Mouse (Mus musculus): ENCODE measurements around the gene Prap1. TPM values are rescaled to one million over a fixed set of nuclear protein-coding genes. Genes with fewer than 3 reads are reported as not detected.

Prap1 gene
- polyA plus RNA-seq (2015; fragmentation: Nextera tagmentation; extraction: Ambion mirVana): 0.28 TPM in 1 of 2 replicates, not detected in the other

DNA sequence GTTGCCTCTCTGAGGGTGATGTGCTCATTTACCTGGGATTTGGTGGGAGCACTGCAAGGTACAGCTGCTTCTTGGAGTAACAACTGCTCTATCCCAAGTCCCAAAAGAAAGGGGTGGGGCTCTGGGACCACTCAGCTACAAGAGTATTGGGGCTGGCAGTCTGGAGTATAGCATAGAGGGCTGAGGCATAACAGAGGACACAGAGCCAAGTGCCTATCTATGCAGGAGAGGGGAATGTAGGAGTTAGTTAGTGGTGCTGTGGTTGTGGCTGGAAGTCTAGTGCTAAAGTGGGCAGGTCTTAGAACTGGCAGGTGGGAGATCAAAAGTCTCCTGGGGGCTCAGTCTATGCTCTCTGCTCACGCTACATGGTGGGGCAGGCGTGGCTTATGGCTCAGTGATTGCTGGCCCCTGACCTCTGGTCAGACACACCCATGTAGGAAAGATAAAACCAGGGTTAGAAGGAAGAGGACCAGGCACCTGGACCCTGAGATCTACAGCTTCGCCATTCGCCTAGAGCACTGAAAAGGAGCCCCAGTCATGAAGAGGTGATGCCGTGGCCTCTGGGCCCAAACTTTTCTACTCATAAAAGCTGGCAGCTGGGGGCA lies at the start of gene Prap1:
TSS of gene Prap1 (plus strand) at position 472 of the 605 bp plus-strand sequence.
- WGBS: 71% methylated on average over 5 of the region's 5 CpGs
- Histone ChIP-seq H3K4me3 (replicated peaks) (no peak within 1 kb of the TSS), H3K9me3 (replicated peaks) (no peaks in the 10 kb centered on the region), H3K27ac (replicated peaks) (no peak within 1 kb of the TSS), H3K27me3 (no peaks in the 10 kb centered on the region), H3K9ac (no peak within 1 kb of the TSS), H3K4me1 (no peaks in the 10 kb centered on the region), H3K4me2 (replicated peaks) (no peak within 1 kb of the TSS), H3K36me3 (no peaks in the 10 kb centered on the region)
- no peak for ATAC-seq (ENCODE audit: insufficient number of reproducible peaks, low FRiP score, low TSS enrichment, low read depth)

DNA sequence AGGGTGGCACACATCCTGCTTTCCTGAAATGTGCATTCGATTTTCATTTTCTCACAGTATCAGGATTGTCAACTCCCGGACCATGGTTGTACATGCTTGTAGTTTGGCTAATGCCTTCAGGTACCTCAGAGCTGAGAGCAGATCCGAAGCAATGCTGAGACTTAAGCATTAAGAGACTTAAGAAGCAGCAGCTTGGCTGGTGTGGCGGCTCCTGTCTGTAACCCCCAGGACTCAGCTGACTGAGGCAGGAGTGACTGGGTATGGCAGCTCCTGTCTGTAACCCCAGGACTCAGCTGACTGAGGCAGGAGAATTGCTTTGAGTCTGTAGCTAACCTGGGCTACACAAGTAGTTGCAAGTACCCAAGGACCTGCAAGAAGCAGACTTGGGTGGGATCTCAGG lies 47.6 kb upstream of the Prap1 start:
- no peak overlapping the region for H3K4me3 ChIP-seq (replicated peaks)
- H3K9ac ChIP-seq: no peak overlapping the region
- H3K4me2 ChIP-seq (replicated peaks): no peak overlapping the region
- H3K27ac ChIP-seq (replicated peaks): no peak overlapping the region
- H3K9me3 ChIP-seq (replicated peaks): no peaks in the 10 kb centered on the region
- peaks cover 70% of the 10 kb centered on the region for H3K27me3 ChIP-seq
- 75% methylated on average over 4 of the region's 4 CpGs for WGBS
- no peak for ATAC-seq (ENCODE audit: insufficient number of reproducible peaks, low FRiP score, low TSS enrichment, low read depth)
- H3K4me1 ChIP-seq: peaks cover 25% of the 10 kb centered on the region
- H3K36me3 ChIP-seq: peaks cover 2% of the 10 kb centered on the region

DNA sequence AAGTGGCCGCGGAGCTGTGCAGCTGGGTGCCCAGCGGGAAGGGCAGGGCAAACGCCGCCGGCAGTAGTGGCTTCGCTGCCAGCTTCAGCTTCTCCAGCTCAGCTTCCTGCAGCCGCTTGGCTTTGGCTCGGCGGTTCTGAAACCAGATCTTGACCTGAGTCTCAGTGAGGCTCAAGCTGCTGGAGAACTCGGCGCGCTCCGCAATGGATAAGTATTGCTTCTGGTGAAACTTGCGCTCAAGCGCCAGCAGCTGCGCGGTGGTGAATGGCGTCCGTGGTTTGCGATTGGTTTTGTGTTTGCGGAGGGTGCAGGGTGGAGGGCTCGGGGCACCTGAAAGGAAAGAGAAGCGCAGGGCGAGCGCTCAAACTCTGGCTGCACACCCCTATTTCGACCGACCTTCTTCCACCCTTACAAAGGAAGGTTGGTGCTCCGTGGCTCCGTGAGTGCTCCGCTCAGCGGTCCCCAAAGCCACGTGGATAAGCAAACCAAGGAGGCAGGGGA lies 45.3 kb upstream of the Prap1 start:
- H3K9ac ChIP-seq: no peak overlapping the region; the same call in 1 of the 2 replicates
- no peaks in the 10 kb centered on the region for H3K36me3 ChIP-seq
- ATAC-seq (ENCODE audit: insufficient number of reproducible peaks, low FRiP score, low TSS enrichment, low read depth): no peak

DNA sequence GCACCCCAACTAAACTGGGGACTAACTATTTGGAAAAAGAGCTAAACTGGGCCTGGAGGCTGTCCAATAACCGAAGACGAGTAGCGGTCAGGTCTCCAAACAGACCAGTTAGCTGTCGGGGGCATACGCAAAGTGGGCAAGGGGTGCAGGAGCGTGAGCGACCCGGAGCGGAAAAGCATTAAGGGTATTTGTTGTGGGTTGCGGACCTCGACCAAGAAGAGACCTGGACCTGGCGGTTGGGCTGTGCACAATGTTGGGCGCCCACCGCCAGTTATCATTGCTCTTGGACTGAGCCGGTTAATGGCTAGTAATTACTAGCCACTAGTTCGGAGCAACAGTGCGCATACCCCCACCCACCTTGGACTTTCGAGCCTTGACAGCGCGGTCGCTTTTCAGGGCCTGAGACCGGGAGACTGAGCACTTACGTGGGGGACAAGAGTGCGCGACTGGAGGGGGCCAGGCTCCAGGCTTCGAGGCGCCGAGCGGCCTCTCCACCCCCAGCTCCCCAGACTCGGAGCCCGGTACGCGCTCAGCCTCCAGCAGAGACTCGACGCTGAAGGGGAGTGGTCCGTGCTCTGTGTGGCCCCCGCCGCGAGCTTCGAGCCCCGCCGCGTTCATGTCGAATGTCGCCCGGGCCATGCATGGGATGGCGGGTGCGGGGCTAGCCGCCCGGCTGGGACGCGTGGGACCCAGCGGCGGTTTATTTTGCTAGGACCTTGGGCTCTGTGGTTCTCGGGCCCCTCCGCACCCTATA lies 44.7 kb upstream of the Prap1 start, which contains the start of gene Msx3:
TSS of gene Msx3 (minus strand) at position 729 of the 754 bp plus-strand sequence.
- H3K36me3 ChIP-seq: no peaks in the 10 kb centered on the region
- H3K27ac ChIP-seq (replicated peaks): no peak within 1 kb of the TSS
- H3K4me2 ChIP-seq (replicated peaks): peak within 1 kb of the TSS; percentile 83
- H3K27me3 ChIP-seq: peaks cover 93% of the 10 kb centered on the region
- peaks cover 25% of the 10 kb centered on the region for H3K4me1 ChIP-seq
- H3K9me3 ChIP-seq (replicated peaks): no peaks in the 10 kb centered on the region
- WGBS: under 1% methylated on average over 56 of the region's 56 CpGs
- H3K4me3 ChIP-seq (replicated peaks): peak within 1 kb of the TSS; percentile 45
- ATAC-seq (ENCODE audit: insufficient number of reproducible peaks, low FRiP score, low TSS enrichment, low read depth): peak; percentile 11; the same call in 1 of the 2 replicates
- no peak within 1 kb of the TSS; the same call in 1 of the 2 replicates for H3K9ac ChIP-seq

More for the DNA sequence above, 45.3 kb upstream of the Prap1 start:
- WGBS: 1% methylated on average over 33 of the region's 33 CpGs
- no peaks in the 10 kb centered on the region for H3K9me3 ChIP-seq (replicated peaks)
- H3K27ac ChIP-seq (replicated peaks): no peak overlapping the region
- H3K4me2 ChIP-seq (replicated peaks): peak overlapping the region; percentile 83
- H3K4me3 ChIP-seq (replicated peaks): peak overlapping the region; percentile 45
- peaks cover 92% of the 10 kb centered on the region for H3K27me3 ChIP-seq
- H3K4me1 ChIP-seq: peaks cover 25% of the 10 kb centered on the region

DNA sequence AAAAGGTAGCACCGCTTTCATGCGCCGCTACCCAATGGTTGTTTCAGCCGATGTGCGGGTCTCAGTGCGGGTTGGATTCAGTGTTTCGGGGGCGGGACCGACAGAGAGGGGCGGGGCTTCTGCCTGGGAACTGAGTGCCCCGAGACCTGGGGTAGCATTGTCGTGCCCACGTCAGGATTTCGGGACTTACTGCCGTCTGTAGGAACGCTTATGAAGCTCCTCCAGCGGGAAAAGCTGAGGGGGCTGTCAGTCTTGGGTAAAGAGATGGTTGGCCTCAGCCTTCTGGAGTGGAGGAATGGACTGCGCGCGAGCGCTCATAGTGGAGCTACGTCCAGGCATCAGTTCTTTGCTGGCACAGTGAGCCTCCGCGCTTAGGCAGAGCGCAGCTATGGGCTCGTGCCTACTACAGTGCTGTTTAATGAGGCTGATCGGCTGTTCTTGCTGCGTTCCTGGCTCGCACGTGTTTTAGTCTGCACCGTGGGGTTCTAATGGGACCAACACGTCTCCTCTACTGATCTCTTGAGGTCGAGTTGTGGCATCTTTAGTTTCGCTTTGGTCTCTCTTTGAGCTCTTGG lies 44.0 kb upstream of the Prap1 start:
- Histone ChIP-seq H3K27ac (replicated peaks) (no peak overlapping the region), H3K4me1 (peaks cover 25% of the 10 kb centered on the region), H3K9me3 (replicated peaks) (no peaks in the 10 kb centered on the region), H3K4me2 (replicated peaks) (peak overlapping the region; percentile 83), H3K9ac (no peak overlapping the region), H3K36me3 (no peaks in the 10 kb centered on the region), H3K27me3 (peaks cover 95% of the 10 kb centered on the region), H3K4me3 (replicated peaks) (peak overlapping the region; percentile 45)
- WGBS: under 1% methylated on average over 34 of the region's 34 CpGs
- peak; percentile 75 for ATAC-seq (ENCODE audit: insufficient number of reproducible peaks, low FRiP score, low TSS enrichment, low read depth)

DNA sequence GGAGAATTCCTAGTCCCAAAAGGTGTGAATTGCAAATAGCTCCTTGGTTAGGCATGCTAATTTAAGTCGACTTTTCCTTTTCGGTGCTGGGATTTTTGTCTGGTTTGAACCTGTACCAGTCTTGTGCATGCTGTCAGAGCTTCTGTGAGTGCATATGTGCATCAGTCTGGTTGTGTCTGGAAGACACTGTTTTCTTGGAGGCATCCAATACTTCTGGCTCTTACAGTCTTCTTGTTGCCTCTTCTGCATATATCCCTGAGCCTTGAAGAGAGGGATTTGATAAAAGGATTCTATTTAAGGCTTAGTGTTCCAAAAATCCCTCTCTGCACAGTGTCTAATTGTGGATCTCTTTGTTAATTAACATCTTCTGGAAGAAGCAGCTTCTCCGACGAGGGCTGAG lies 39.1 kb upstream of the Prap1 start:
- Histone ChIP-seq H3K4me2 (replicated peaks) (no peak overlapping the region), H3K27me3 (peaks cover 84% of the 10 kb centered on the region)
- 71% methylated on average over 4 of the region's 4 CpGs for WGBS

DNA sequence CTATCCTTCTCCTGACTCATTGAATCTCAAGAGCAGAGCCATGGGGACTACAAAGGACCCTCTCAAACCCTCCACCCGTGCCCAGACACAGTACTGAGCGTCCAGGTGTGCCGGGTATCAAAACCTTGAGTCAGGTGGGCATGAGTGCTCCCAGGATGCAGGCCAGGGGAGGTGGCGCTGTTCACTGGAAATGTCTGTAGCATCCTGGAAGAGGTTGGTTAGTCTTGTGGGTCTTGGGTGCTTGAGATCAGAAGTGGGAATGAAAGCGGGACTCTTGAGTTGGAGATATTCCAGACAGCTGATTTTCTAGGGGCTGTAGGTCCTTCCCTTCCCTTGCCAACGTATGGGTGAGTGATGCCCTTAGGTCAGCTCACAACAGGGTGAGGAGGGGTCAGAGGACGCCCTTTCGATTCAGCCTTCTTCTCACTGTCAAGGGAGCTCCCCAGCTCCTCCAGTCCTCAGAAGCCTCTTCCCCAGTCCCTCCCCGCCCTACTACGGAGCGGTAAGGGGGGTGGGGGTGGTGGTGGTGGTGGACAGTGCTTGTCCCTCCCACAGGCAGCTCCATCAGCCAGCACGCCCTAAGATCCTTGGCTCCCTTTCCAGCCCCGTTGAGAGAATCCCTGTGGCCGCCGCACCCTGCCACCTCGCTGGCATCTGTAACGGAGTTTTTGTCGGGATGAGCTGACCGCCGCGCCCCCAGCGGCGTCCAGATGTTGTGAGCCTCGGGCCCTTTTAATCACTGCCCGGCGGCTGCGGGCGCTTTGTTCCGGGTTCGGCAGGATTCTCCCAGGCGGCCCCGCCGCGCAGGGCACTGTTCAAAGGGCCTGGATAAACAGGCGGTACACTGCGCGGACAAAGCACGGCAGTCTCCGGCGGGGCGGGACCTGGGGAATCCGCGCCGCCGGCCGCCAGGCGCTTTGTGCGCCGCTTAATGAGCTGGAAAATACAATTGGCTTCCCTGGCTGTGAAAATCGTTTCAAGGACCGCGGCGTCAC lies 35.5 kb upstream of the Prap1 start:
- Histone ChIP-seq H3K27ac (replicated peaks) (no peak overlapping the region), H3K9me3 (replicated peaks) (no peaks in the 10 kb centered on the region), H3K4me2 (replicated peaks) (peak overlapping the region; percentile 83), H3K4me1 (peaks cover 28% of the 10 kb centered on the region), H3K9ac (peak overlapping the region; percentile 39), H3K36me3 (no peaks in the 10 kb centered on the region), H3K4me3 (replicated peaks) (peak overlapping the region; percentile 46), H3K27me3 (peaks cover 85% of the 10 kb centered on the region)
- 3% methylated on average over 53 of the region's 53 CpGs for whole genome bisulfite sequencing
- no peak for ATAC-seq (ENCODE audit: insufficient number of reproducible peaks, low FRiP score, low TSS enrichment, low read depth)

More for the DNA sequence above, 39.1 kb upstream of the Prap1 start:
- H3K9ac ChIP-seq: no peak overlapping the region
- H3K9me3 ChIP-seq (replicated peaks): no peaks in the 10 kb centered on the region
- ATAC-seq (ENCODE audit: insufficient number of reproducible peaks, low FRiP score, low TSS enrichment, low read depth): no peak
- H3K4me1 ChIP-seq: peaks cover 21% of the 10 kb centered on the region
- H3K36me3 ChIP-seq: no peaks in the 10 kb centered on the region
- H3K4me3 ChIP-seq (replicated peaks): no peak overlapping the region
- H3K27ac ChIP-seq (replicated peaks): no peak overlapping the region

DNA sequence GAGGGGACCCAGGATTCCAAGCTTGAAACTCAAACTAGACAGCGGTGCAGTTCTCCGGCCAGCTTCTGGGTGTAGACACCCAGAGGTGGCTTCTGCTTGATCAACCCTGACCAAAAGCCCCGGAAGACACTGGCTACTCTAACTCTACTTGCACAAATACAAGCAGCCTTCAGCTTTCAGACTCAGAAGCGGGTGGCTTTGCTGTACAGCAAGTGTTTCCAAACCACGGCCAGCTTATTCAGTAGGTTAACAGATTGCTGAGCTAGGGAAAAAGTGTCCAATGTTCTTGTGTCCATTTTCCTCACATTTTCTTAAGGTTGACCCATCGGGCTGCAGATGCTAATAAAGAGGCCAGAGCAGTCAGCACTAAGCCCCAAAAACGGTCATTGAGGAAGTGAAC lies 34.7 kb upstream of the Prap1 start:
- WGBS: 23% methylated on average over 7 of the region's 7 CpGs
- ATAC-seq (ENCODE audit: insufficient number of reproducible peaks, low FRiP score, low TSS enrichment, low read depth): no peak

DNA sequence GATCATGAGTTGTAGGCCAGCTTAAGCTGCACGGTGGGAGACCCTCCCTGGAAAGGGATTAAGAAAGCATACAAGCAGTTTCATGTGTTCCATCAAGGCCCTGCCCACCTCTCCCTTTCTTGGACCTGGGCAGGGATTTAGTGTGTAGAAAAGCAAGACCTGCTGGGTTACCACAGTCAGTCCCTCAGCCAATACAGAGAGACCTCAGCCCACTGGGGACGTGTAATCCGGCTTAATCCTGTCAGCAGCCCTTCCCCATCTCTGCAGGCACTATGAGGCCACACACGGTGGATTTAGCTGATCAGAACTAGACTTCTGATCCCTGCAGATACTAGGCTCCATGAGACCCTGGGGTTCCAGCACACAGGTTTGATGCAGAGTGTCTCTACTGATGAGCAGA lies 33.6 kb upstream of the Prap1 start:
- Histone ChIP-seq H3K4me2 (replicated peaks) (no peak overlapping the region), H3K9ac (no peak overlapping the region), H3K36me3 (no peaks in the 10 kb centered on the region), H3K4me3 (replicated peaks) (no peak overlapping the region), H3K4me1 (peaks cover 28% of the 10 kb centered on the region), H3K9me3 (replicated peaks) (no peaks in the 10 kb centered on the region), H3K27ac (replicated peaks) (no peak overlapping the region), H3K27me3 (peaks cover 81% of the 10 kb centered on the region)
- no peak for ATAC-seq (ENCODE audit: insufficient number of reproducible peaks, low FRiP score, low TSS enrichment, low read depth)
- WGBS: 36% methylated on average over 4 of the region's 4 CpGs

More for the DNA sequence above, 34.7 kb upstream of the Prap1 start:
- peak overlapping the region; percentile 83 for H3K4me2 ChIP-seq (replicated peaks)
- no peaks in the 10 kb centered on the region for H3K9me3 ChIP-seq (replicated peaks)
- peak overlapping the region; percentile 46 for H3K4me3 ChIP-seq (replicated peaks)
- H3K4me1 ChIP-seq: peaks cover 28% of the 10 kb centered on the region
- no peaks in the 10 kb centered on the region for H3K36me3 ChIP-seq
- peaks cover 81% of the 10 kb centered on the region for H3K27me3 ChIP-seq
- no peak overlapping the region for H3K9ac ChIP-seq
- H3K27ac ChIP-seq (replicated peaks): no peak overlapping the region

DNA sequence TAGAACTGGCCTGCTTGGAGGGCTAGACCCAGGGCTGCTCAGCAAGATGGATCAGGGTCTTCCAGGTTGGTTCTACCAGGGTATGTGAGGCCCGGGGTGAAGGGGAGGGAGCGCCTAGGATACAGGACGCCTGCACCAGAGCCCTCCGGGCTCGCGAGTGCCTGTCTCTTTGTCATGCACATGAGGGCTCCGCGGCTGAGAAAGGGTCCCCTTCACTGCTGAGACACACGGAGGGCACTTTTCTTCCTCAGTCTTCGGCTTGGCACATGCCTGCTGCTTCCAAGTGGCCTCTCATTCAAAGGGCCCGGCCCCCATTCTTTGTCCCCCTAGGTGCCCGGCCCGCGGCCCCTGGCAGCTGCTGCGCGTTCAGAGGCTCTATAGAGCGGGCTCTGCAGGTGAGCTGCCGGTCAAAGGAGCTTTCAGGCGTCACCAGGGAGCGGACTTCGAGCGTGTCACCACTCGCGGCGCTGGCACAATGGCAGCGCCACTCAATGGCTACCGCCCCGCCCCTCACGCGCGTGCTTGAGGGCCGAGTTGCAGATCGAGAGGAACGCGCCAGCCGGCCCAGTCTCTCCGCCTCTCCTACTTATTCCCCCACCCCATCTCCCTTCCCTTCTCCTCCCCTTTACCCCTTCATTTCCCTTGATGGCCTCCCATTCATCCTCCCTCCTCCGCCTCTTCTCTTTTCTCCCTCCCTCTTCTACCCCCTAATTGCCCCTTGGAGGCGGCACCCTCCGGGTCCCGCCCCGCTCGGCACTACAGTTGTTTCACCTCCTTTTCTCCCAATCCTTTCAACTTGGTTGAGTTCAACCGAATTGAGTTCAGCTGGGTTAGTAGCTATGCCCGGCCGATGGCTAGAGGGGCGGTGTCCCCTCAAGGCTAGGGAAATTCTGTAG lies 32.0 kb upstream of the Prap1 start:
- peak overlapping the region; percentile 7; the same call in 1 of the 2 replicates for H3K9ac ChIP-seq

More for the DNA sequence above, 32.0 kb upstream of the Prap1 start:
- H3K4me1 ChIP-seq: peaks cover 28% of the 10 kb centered on the region
- ATAC-seq (ENCODE audit: insufficient number of reproducible peaks, low FRiP score, low TSS enrichment, low read depth): no peak
- no peaks in the 10 kb centered on the region for H3K9me3 ChIP-seq (replicated peaks)
- H3K4me2 ChIP-seq (replicated peaks): peak overlapping the region; percentile 86
- no peaks in the 10 kb centered on the region for H3K36me3 ChIP-seq
- 1% methylated on average over 47 of the region's 47 CpGs for WGBS
- H3K27ac ChIP-seq (replicated peaks): no peak overlapping the region
- peak overlapping the region; percentile 41 for H3K4me3 ChIP-seq (replicated peaks)
- H3K27me3 ChIP-seq: peaks cover 88% of the 10 kb centered on the region
